Mouse (Mus musculus) spleen, postnatal 4 days (tissue): ENCODE results near the gene Mecp2.
A peak's percentile ranks its signal among the peaks of the same experiment; 100 is the strongest.
"Not testable (repeated sequence)": the region's sequence is repeated elsewhere in the genome, so short reads cannot be mapped to it uniquely, and the experiment has no call there.

Experiments used
- DNase-seq, 2 experiments: peaks; one replicate each; pipeline ENCODE4 v3.0.0; 2022; ENCODE audit warnings: low spot score in 2 of 2

The Mecp2 gene

GRCm38 (mm10) chrX:74135263-74135662 is at the start of gene Mecp2:
Gene Mecp2 (minus strand): TSS chrX:74135363.
- DNase-seq, result not testable (repeated sequence)

GRCm38 (mm10) chrX:74176959-74177358 is 41.8 kb upstream of the Mecp2 start, which contains the start of gene Tktl1:
Gene Tktl1 (plus strand): TSS chrX:74177259.
- DNase-seq, result no peak

GRCm38 (mm10) chrX:74167738-74168137 is 32.6 kb upstream of the Mecp2 start, which contains the start of gene Tex28:
Gene Tex28 (minus strand): TSS chrX:74167838.
- no peak for DNase-seq

- no peak for DNase-seq
Observed at GRCm38 (mm10) chrX:74127164-74127563, 8.0 kb downstream of the Mecp2 start, which contains the start of gene Opn1mw. Gene Opn1mw (plus strand): TSS chrX:74127464.

- DNase-seq, result peak; percentile 14 to 65
Observed at GRCm38 (mm10) chrX:74124975-74125374, 10.2 kb downstream of the Mecp2 start.

GRCm38 (mm10) chrX:74115511-74115910 is 19.7 kb downstream of the Mecp2 start:
- DNase-seq, result peak; percentile 54 to 75

GRCm38 (mm10) chrX:74114036-74114435 is 21.1 kb downstream of the Mecp2 start:
- no peak for DNase-seq

GRCm38 (mm10) chrX:74108747-74109146 is 26.4 kb downstream of the Mecp2 start:
- DNase-seq, result no peak

- DNase-seq, result no peak
Observed at GRCm38 (mm10) chrX:74105916-74106315, 29.2 kb downstream of the Mecp2 start.

- DNase-seq, result no peak
Observed at GRCm38 (mm10) chrX:74103457-74104188, 31.5 kb downstream of the Mecp2 start.

- no peak for DNase-seq
Observed at GRCm38 (mm10) chrX:74095130-74095529, 40.0 kb downstream of the Mecp2 start.

GRCm38 (mm10) chrX:74085601-74086038 is 49.5 kb downstream of the Mecp2 start:
- DNase-seq, result peak; percentile 96

- DNase-seq, result peak; percentile 68 to 87
Observed at GRCm38 (mm10) chrX:74084946-74085498, 50.1 kb downstream of the Mecp2 start.

GRCm38 (mm10) chrX:74084276-74084837 is 50.8 kb downstream of the Mecp2 start:
- DNase-seq, result peak in 1 of 2 experiments; percentile 10

- DNase-seq, result no peak
Observed at GRCm38 (mm10) chrX:74070794-74071193, 64.4 kb downstream of the Mecp2 start.

GRCm38 (mm10) chrX:74067891-74068290 is 67.3 kb downstream of the Mecp2 start:
- no peak for DNase-seq

- DNase-seq, result no peak
Observed at GRCm38 (mm10) chrX:74045107-74045506, 90.1 kb downstream of the Mecp2 start.

GRCm38 (mm10) chrX:74037702-74038375 is 97.3 kb downstream of the Mecp2 start:
- no peak for DNase-seq

- no peak for DNase-seq
Observed at GRCm38 (mm10) chrX:74030000-74030399, 105.2 kb downstream of the Mecp2 start.

- DNase-seq, result peak; percentile 83 to 93
Observed at GRCm38 (mm10) chrX:74023188-74024049, 111.7 kb downstream of the Mecp2 start, which contains the start of gene Irak1. Gene Irak1 (minus strand): TSS chrX:74023918.

- peak; percentile 15 to 67 for DNase-seq
Observed at GRCm38 (mm10) chrX:74022795-74023187, 112.4 kb downstream of the Mecp2 start.
